Mouse (Mus musculus): Measurements from ENCODE around the gene Epha2. TPM values are rescaled to one million over a fixed set of nuclear protein-coding genes. Genes with fewer than 3 reads are reported as not detected.

Epha2 gene
- polyA plus RNA-seq, 1 experiment from 2014 or later: 3.3 TPM

GRCm38 (mm10) chr4:141311078-141311477 is 10.0 kb downstream of the Epha2 start:
- no peaks in the 10 kb centered on the region; the same call in 1 of the 2 replicates for H3K27me3 ChIP-seq (ENCODE audit: insufficient read depth, poor library complexity, severe bottlenecking)
- peaks cover 29% of the 10 kb centered on the region for H3K36me3 ChIP-seq
- peak overlapping the region; percentile 85 for H3K27ac ChIP-seq
- H3K9me3 ChIP-seq: no peaks in the 10 kb centered on the region
- H3K4me3 ChIP-seq: no peak overlapping the region
- WGBS: 81% methylated on average over 7 of the region's 7 CpGs
- no peak for DNase-seq (ENCODE audit: low spot score)
- H3K4me1 ChIP-seq (replicated peaks): peaks cover 85% of the 10 kb centered on the region

DNA sequence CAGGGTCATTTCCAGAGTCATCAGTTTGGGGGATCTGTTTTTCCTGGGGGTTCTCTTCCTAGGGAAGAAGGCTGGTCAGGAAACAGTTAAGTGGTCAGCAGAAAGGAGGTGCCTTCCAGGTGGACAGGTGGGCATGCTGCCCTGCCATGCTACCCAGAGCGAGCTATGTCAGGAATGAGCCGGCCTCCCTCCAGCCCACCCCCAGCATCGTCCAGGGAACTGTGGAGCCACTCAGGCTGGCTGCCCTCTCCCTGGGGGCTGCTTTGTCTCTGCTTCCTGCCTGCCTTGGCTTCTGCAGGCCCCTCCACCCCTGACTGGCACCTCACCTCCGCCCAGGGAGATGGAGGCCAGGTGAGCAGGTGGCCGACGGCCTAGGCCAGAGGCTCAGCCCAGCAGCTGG is 10.5 kb downstream of the Epha2 start:
- Histone ChIP-seq H3K9me3 (no peaks in the 10 kb centered on the region), H3K27ac (peak overlapping the region; percentile 85), H3K4me3 (no peak overlapping the region), H3K4me1 (replicated peaks) (peaks cover 85% of the 10 kb centered on the region), H3K27me3 (ENCODE audit: insufficient read depth, poor library complexity, severe bottlenecking) (no peaks in the 10 kb centered on the region; the same call in 1 of the 2 replicates), H3K36me3 (peaks cover 33% of the 10 kb centered on the region)
- DNase-seq (ENCODE audit: low spot score): no peak
- WGBS: 61% methylated on average over 6 of the region's 6 CpGs

GRCm38 (mm10) chr4:141311908-141312307 is 10.9 kb downstream of the Epha2 start:
- Histone ChIP-seq H3K27ac (peak overlapping the region; percentile 85), H3K36me3 (peaks cover 37% of the 10 kb centered on the region), H3K4me3 (no peak overlapping the region), H3K27me3 (ENCODE audit: insufficient read depth, poor library complexity, severe bottlenecking) (no peaks in the 10 kb centered on the region; the same call in 1 of the 2 replicates), H3K9me3 (no peaks in the 10 kb centered on the region), H3K4me1 (replicated peaks) (peaks cover 83% of the 10 kb centered on the region)
- 72% methylated on average over 2 of the region's 2 CpGs for WGBS
- DNase-seq (ENCODE audit: low spot score): no peak

DNA sequence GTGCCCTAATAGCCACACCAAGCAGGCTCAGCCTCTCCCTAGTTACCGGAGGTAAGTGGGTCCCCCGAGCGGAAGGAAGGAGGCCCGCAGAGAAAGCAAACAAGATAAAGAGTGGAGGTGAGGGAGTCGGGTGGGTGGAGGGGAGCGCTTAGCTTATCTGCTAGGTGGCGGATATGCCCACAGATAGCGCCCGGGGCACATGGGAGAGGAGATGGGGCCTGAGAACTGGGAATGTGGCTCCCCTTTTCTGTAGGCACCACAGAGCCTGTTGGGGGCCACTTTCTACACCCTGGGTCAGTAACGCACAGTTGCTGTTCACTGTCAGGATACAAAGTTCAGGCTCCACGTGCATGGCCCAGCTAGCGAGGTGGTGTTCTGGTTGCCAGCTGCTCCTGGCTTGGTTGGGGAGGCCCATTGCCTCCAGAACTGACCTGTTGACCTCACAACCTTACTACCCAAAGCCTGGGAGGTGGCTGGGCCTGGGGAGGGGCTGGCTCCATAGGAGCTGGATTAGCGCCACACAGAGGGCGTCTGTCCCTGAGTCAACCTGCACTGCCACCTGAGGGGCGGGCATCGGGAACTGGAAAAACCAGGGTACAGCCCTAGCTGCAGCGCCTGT is 11.6 kb downstream of the Epha2 start:
- Histone ChIP-seq H3K4me3 (no peak overlapping the region), H3K27me3 (ENCODE audit: insufficient read depth, poor library complexity, severe bottlenecking) (no peaks in the 10 kb centered on the region), H3K36me3 (peaks cover 38% of the 10 kb centered on the region), H3K4me1 (replicated peaks) (peaks cover 79% of the 10 kb centered on the region), H3K9me3 (no peaks in the 10 kb centered on the region), H3K27ac (0 out of 2 replicates have a peak overlapping the region, but pooled peaks have one; percentile 13)
- no peak for DNase-seq (ENCODE audit: low spot score)
- 77% methylated on average over 17 of the region's 17 CpGs for whole genome bisulfite sequencing

DNA sequence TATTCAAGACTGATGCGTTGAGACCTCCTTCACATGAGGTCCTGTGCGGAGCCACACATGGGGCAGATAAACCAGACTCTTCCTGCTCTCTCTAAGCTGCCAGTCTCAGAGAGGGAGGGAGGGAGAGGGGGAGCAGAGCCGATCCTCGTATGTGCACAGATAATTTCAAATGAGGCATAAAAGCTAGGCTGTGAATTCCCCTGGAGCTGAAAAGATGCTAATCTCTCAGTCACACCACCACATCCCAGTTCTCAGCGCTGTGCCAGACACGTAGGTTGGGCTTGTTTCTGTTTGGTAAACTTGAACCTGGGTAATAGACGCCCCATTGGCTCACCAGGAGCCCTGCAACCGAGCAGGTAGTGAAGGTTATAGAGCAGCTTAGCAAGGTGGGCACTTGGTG is 12.4 kb downstream of the Epha2 start:
- Histone ChIP-seq H3K4me3 (no peak overlapping the region), H3K4me1 (replicated peaks) (peaks cover 76% of the 10 kb centered on the region), H3K27ac (peak overlapping the region; percentile 68), H3K27me3 (ENCODE audit: insufficient read depth, poor library complexity, severe bottlenecking) (no peaks in the 10 kb centered on the region), H3K9me3 (no peaks in the 10 kb centered on the region), H3K36me3 (peaks cover 38% of the 10 kb centered on the region)
- no peak for DNase-seq (ENCODE audit: low spot score)
- WGBS: 74% methylated on average over 8 of the region's 8 CpGs

DNA sequence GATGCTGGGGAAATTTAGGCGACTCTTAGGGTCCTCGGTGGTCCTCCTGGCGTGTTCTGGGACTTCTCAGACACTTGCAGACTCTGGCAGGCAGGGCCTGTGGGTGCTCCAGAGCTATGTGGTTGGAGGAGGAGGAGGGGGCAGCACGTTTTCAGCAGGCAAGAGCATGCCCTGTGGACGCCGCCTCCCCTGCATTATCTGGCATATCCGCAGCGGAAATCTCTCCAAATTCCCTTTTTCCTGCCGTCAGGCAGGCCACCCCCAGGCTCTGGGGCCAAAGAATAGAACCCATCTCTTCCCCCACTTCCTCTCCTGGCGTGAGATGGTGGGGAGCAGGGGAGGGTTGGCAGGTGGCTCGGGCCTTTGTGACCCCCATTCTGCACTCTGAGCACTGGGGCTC is 12.9 kb downstream of the Epha2 start:
- no peak for DNase-seq (ENCODE audit: low spot score)
- Histone ChIP-seq H3K9me3 (no peaks in the 10 kb centered on the region), H3K4me3 (no peak overlapping the region), H3K36me3 (peaks cover 38% of the 10 kb centered on the region), H3K27me3 (ENCODE audit: insufficient read depth, poor library complexity, severe bottlenecking) (no peaks in the 10 kb centered on the region), H3K27ac (peak overlapping the region; percentile 68), H3K4me1 (replicated peaks) (peaks cover 72% of the 10 kb centered on the region)
- 70% methylated on average over 11 of the region's 11 CpGs for WGBS

GRCm38 (mm10) chr4:141314745-141315144 is 13.7 kb downstream of the Epha2 start:
- peaks cover 39% of the 10 kb centered on the region for H3K36me3 ChIP-seq
- H3K9me3 ChIP-seq: no peaks in the 10 kb centered on the region
- 0 out of 2 replicates have a peak overlapping the region, but pooled peaks have one; percentile 68 for H3K27ac ChIP-seq
- no peaks in the 10 kb centered on the region for H3K27me3 ChIP-seq (ENCODE audit: insufficient read depth, poor library complexity, severe bottlenecking)
- H3K4me3 ChIP-seq: no peak overlapping the region
- WGBS: 85% methylated on average over 6 of the region's 6 CpGs
- DNase-seq (ENCODE audit: low spot score): no peak
- H3K4me1 ChIP-seq (replicated peaks): peaks cover 63% of the 10 kb centered on the region

DNA sequence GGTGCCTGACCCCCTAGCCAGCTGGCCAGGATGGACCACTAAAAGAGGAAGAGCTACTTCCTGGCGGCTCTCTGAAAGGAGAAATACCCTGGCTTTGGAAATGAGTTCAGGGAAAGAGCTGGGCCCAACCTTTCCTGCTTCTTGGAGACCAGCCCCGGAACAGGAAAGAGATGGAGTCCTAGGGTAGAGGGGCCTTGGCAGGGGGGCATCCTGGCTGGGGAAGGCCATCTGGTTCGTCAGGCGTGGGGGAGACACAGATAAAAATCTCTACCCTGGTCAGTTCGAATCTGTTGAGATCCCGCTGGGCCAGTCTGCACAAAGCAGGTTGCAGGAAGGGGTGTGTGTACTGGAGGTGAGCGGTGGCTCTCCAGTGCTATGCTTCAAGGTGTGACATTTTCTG is 15.0 kb downstream of the Epha2 start:
- H3K36me3 ChIP-seq: peaks cover 48% of the 10 kb centered on the region
- H3K27ac ChIP-seq: peak overlapping the region; percentile 53; the same call in 1 of the 2 replicates
- H3K4me1 ChIP-seq (replicated peaks): peaks cover 51% of the 10 kb centered on the region
- WGBS: 81% methylated on average over 7 of the region's 7 CpGs
- no peaks in the 10 kb centered on the region for H3K9me3 ChIP-seq
- H3K27me3 ChIP-seq (ENCODE audit: insufficient read depth, poor library complexity, severe bottlenecking): no peaks in the 10 kb centered on the region
- no peak for DNase-seq (ENCODE audit: low spot score)
- H3K4me3 ChIP-seq: no peak overlapping the region

- DNase-seq (ENCODE audit: low spot score): no peak
- WGBS: 89% methylated on average over 18 of the region's 18 CpGs
- Histone ChIP-seq H3K9me3 (no peaks in the 10 kb centered on the region), H3K4me1 (replicated peaks) (peaks cover 45% of the 10 kb centered on the region), H3K4me3 (no peak overlapping the region), H3K36me3 (peaks cover 51% of the 10 kb centered on the region), H3K27me3 (ENCODE audit: insufficient read depth, poor library complexity, severe bottlenecking) (no peaks in the 10 kb centered on the region), H3K27ac (peak overlapping the region; percentile 53; the same call in 1 of the 2 replicates)
These were observed 15.6 kb downstream of the Epha2 start for GRCm38 (mm10) chr4:141316498-141317180.

DNA sequence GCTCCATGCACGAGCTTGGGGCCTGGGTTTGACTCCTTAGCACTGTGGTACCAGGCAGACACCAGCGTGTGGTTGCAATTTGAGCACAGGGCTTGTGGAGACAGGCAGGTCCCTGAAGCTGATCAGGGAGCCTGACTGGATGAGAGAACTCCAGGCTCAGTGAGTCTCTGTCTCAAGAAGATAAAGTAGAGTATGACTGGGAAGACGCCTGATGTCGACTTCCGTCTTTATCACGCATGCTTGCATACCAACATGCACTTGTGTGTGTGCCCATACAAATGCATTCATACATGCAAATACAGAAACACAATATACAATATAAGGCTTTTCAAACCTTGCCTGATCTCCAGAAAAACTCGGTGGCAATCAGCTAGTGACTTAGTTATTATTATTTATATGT is 16.9 kb downstream of the Epha2 start:
- H3K27me3 ChIP-seq (ENCODE audit: insufficient read depth, poor library complexity, severe bottlenecking): no peaks in the 10 kb centered on the region
- no peaks in the 10 kb centered on the region for H3K9me3 ChIP-seq
- H3K4me3 ChIP-seq: no peak overlapping the region
- DNase-seq (ENCODE audit: low spot score): no peak
- WGBS: 89% methylated on average over 7 of the region's 7 CpGs
- no peak overlapping the region for H3K27ac ChIP-seq
- peaks cover 35% of the 10 kb centered on the region for H3K4me1 ChIP-seq (replicated peaks)
- H3K36me3 ChIP-seq: peaks cover 62% of the 10 kb centered on the region

DNA sequence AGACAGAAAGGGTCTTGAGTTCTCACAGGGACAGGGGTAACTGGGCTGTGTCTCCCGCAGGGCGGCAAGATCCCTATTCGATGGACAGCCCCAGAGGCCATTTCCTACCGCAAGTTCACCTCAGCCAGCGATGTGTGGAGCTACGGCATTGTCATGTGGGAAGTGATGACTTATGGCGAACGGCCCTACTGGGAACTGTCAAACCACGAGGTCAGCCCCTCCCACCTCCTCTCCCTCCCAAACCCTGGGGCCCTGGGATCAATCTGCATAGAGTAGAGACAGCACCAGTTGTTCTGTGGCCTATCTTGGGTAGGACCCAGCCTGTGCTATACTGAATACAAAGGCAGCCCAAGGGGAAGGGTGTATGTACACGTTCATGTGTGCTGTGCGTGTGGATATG is 21.5 kb downstream of the Epha2 start:
- Histone ChIP-seq H3K27ac (no peak overlapping the region), H3K4me3 (no peak overlapping the region), H3K4me1 (replicated peaks) (peaks cover 14% of the 10 kb centered on the region), H3K27me3 (ENCODE audit: insufficient read depth, poor library complexity, severe bottlenecking) (no peaks in the 10 kb centered on the region), H3K9me3 (no peaks in the 10 kb centered on the region), H3K36me3 (peaks cover 84% of the 10 kb centered on the region)
- no peak for DNase-seq (ENCODE audit: low spot score)
- WGBS: 85% methylated on average over 11 of the region's 11 CpGs

DNA sequence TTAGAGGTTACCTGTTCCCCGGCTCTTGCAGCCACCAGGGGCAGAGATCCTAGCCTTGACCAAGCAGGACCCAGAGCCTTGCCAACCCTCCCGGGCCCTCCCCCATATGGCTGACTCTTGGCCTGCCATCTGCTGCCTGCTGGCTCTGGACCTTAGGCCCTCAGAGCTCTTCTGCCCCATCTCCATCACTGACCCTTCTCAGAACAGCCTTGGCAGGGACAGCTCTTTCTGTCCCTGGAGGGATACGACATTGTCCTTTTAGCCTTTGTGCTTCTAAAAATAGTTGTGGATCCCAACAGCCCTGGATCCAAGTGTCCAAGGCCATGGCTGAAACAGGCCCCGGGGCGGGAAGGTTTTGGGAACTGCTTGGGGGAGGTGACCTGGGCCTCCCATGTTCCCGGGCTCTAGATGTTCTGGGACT is 23.7 kb downstream of the Epha2 start:
- DNase-seq (ENCODE audit: low spot score): no peak
- Histone ChIP-seq H3K27me3 (ENCODE audit: insufficient read depth, poor library complexity, severe bottlenecking) (no peaks in the 10 kb centered on the region), H3K4me3 (no peak overlapping the region), H3K9me3 (no peaks in the 10 kb centered on the region), H3K4me1 (replicated peaks) (peaks cover 23% of the 10 kb centered on the region), H3K36me3 (peaks cover 73% of the 10 kb centered on the region), H3K27ac (no peak overlapping the region)
- WGBS: 89% methylated on average over 6 of the region's 6 CpGs

GRCm38 (mm10) chr4:141325636-141326035 is 24.6 kb downstream of the Epha2 start:
- peak overlapping the region; percentile 14; the same call in 1 of the 2 replicates for H3K27ac ChIP-seq
- H3K9me3 ChIP-seq: no peaks in the 10 kb centered on the region
- peaks cover 23% of the 10 kb centered on the region for H3K4me1 ChIP-seq (replicated peaks)
- no peaks in the 10 kb centered on the region for H3K27me3 ChIP-seq (ENCODE audit: insufficient read depth, poor library complexity, severe bottlenecking)
- peaks cover 69% of the 10 kb centered on the region for H3K36me3 ChIP-seq
- H3K4me3 ChIP-seq: no peak overlapping the region
- DNase-seq (ENCODE audit: low spot score): no peak
- 75% methylated on average over 15 of the region's 15 CpGs for WGBS

Data from hindbrain, embryonic 10.5 days (tissue).